ENCODE assay signal across 20 mouse cellular contexts in the genomic region with DNA sequence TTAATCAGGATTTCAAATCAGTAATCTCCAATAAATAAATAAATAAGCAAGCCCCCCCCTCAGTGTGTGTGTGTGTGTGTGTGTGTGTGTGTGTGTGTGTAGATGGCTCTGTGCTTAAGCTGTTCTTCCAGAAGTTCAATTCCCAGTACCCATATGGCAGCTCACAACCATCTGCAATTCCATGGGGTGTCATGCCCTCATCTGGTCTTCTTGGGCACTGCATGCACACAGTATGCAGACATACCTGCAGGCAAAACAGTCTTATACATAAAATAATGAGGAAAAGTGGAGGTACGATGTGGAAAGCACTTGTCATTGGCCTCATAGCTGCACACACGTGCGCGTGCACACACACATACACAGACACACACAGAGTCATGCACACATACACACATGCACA. TPM values are rescaled to one million over a fixed set of nuclear protein-coding genes. Genes with fewer than 3 reads are reported as not detected.
DNase-seq lines count a peak whose midpoint lies in the region; ATAC-seq and TF ChIP-seq lines count a peak whose summit lies in the region.
"Had no signal": no experiment of that assay in that cellular context is flagged by ENCODE, and none has a peak within 500 bp of the region (broad histone marks: within the 10 kb centered on the region; RNA-seq: fewer than 3 reads in every experiment).

No protein-coding gene starts in this region.

- no peak overlapping the region for H3K4me2 ChIP-seq in hindbrain, postnatal 0 days (ENCODE audit: low read depth, low read length)
- no peak overlapping the region for H3K4me2 ChIP-seq in hindbrain, embryonic 11.5 days (replicated peaks; ENCODE audit: low read depth, low read length)
- no peak overlapping the region for H3K4me2 ChIP-seq in CH12.LX (ENCODE audit: insufficient read depth, low read depth, poor library complexity, severe bottlenecking)
- H3K4me2 ChIP-seq in heart, embryonic 11.5 days = no peak overlapping the region
- H3K4me2 ChIP-seq: heart, embryonic 13.5 days; midbrain, embryonic 11.5 days; neural tube, embryonic 12.5 days had no signal

- TF ChIP-seq RAD21 in CH12.LX (IDR thresholded peaks at IDR 0.05; ENCODE audit: low read depth, low read length) = peak; percentile 56

- no peaks in the 10 kb centered on the region for H3K4me1 ChIP-seq in hindbrain, postnatal 0 days (ENCODE audit: insufficient read depth, low read length)
- no peaks in the 10 kb centered on the region for H3K4me1 ChIP-seq in hindbrain, embryonic 11.5 days (replicated peaks; ENCODE audit: control insufficient read depth, insufficient read depth, low read length)
- H3K4me1 ChIP-seq in lung, adult 2 months (ENCODE audit: control insufficient read depth, insufficient read depth, low read length) = no peaks in the 10 kb centered on the region
- H3K4me1 ChIP-seq in CH12.LX (ENCODE audit: control insufficient read depth in 1 of 2, insufficient read depth in 2 of 2) = peaks cover 0 to 3% of the 10 kb centered on the region in 2 experiments; a peak in 1 of 4 replicates
- no peaks in the 10 kb centered on the region for H3K4me1 ChIP-seq in heart, embryonic 11.5 days (ENCODE audit: control insufficient read depth, insufficient read depth, low read length)
- H3K4me1 ChIP-seq: neural tube, embryonic 12.5 days had no signal

- no peak for ATAC-seq in hindbrain, postnatal 0 days
- no peak for ATAC-seq in hindbrain, embryonic 11.5 days (ENCODE audit: low FRiP score)
- ATAC-seq in heart, embryonic 11.5 days (replicated peaks; ENCODE audit: insufficient number of reproducible peaks, low FRiP score, low TSS enrichment) = no peak
- ATAC-seq: forebrain, embryonic 14.5 days; hindbrain, embryonic 16.5 days had no signal

- H3K9me3 ChIP-seq in hindbrain, postnatal 0 days (ENCODE audit: low read length) = no peaks in the 10 kb centered on the region
- H3K9me3 ChIP-seq in hindbrain, embryonic 11.5 days (ENCODE audit: control insufficient read depth, low read length) = no peaks in the 10 kb centered on the region
- H3K9me3 ChIP-seq in CH12.LX (replicated peaks; ENCODE audit: low read length) = no peaks in the 10 kb centered on the region
- no peaks in the 10 kb centered on the region for H3K9me3 ChIP-seq in heart, embryonic 11.5 days (replicated peaks; ENCODE audit: control insufficient read depth, low read length)
- H3K9me3 ChIP-seq: heart, embryonic 13.5 days; neural tube, embryonic 12.5 days had no signal

- no peak for DNase-seq in hindbrain, postnatal 0 days (ENCODE audit: low spot score)
- no peak for DNase-seq in hindbrain, embryonic 11.5 days (ENCODE audit: low spot score)
- no peak for DNase-seq in lung, adult 2 months
- no peak for DNase-seq in lung, adult 18-20 months
- peak; percentile 9 for DNase-seq in CH12.LX (ENCODE audit: extremely low read depth)
- peak; percentile 26 for DNase-seq in ZHBTc4 (ENCODE audit: low read depth, low spot score)
- no peak for DNase-seq in cerebellum, postnatal 36 days
- DNase-seq: adrenal gland, adult 2 months; cerebellum, adult 9-10 months; heart, postnatal 36 days; kidney, adult 18-20 months; thymus, postnatal 25 days had no signal

- H3K27ac ChIP-seq in hindbrain, postnatal 0 days = no peak overlapping the region
- H3K27ac ChIP-seq in hindbrain, embryonic 11.5 days (ENCODE audit: low read depth, low read length) = no peak overlapping the region
- no peak overlapping the region for H3K27ac ChIP-seq in CH12.LX (ENCODE audit: insufficient read depth, low read depth)
- H3K27ac ChIP-seq in heart, embryonic 11.5 days (ENCODE audit: low read depth, low read length) = no peak overlapping the region
- H3K27ac ChIP-seq: heart, embryonic 13.5 days; left cerebral cortex, adult 2 months; neural tube, embryonic 12.5 days had no signal

- 99% methylated on average over 4 of the region's 4 CpGs for WGBS in hindbrain, postnatal 0 days
- WGBS in hindbrain, embryonic 11.5 days = 92% methylated on average over 4 of the region's 4 CpGs
- WGBS in lung, adult 2 months = 95% methylated on average over 4 of the region's 4 CpGs
- 90% methylated on average over 4 of the region's 4 CpGs for WGBS in heart, embryonic 11.5 days (ENCODE audit: insufficient replicate concordance)

- dilution Hi-C loops in CH12.LX (cut with MboI; ENCODE audit: extremely low pct_ligation_motif_present, extremely low pct_unique_long_range_greater_than_20kb, low sequenced_read_pairs) = no loop called here

- no peak for TF ChIP-seq POLR2A in lung, adult 2 months (IDR thresholded peaks at IDR 0.05; ENCODE audit: borderline replicate concordance, extremely low read depth, low read depth, low read length)
- TF ChIP-seq POLR2A in CH12.LX (IDR thresholded peaks at IDR 0.05; ENCODE audit: low read depth, low read length) = no peak

- H3K4me3 ChIP-seq in hindbrain, postnatal 0 days (ENCODE audit: low read length) = no peak overlapping the region
- H3K4me3 ChIP-seq in hindbrain, embryonic 11.5 days (ENCODE audit: low read depth, low read length) = no peak overlapping the region
- no peak overlapping the region for H3K4me3 ChIP-seq in lung, adult 2 months (replicated peaks; ENCODE audit: extremely low read depth, low read depth, low read length)
- H3K4me3 ChIP-seq in CH12.LX (replicated peaks in 1 of 3; ENCODE audit: low read depth in 2 of 3, low read length in 2 of 3, poor library complexity in 1 of 3) = no peak overlapping the region
- no peak overlapping the region for H3K4me3 ChIP-seq in heart, embryonic 11.5 days (ENCODE audit: low read depth, low read length)
- H3K4me3 ChIP-seq: erythroblast, embryonic 14.5 days; heart, embryonic 13.5 days; left cerebral cortex, adult 2 months; neural tube, embryonic 12.5 days had no signal

- H3K36me3 ChIP-seq in hindbrain, postnatal 0 days (ENCODE audit: insufficient read depth, low read length) = no peaks in the 10 kb centered on the region
- no peaks in the 10 kb centered on the region for H3K36me3 ChIP-seq in hindbrain, embryonic 11.5 days (ENCODE audit: control insufficient read depth, insufficient read depth, low read length)
- no peaks in the 10 kb centered on the region for H3K36me3 ChIP-seq in CH12.LX (replicated peaks in 1 of 2; ENCODE audit: control insufficient read depth in 1 of 2, insufficient read depth in 1 of 2, low read length in 1 of 2)
- no peaks in the 10 kb centered on the region for H3K36me3 ChIP-seq in heart, embryonic 11.5 days (ENCODE audit: control insufficient read depth, insufficient read depth, low read length)
- H3K36me3 ChIP-seq: heart, embryonic 13.5 days; neural tube, embryonic 12.5 days had no signal

- H3K79me2 ChIP-seq in CH12.LX (replicated peaks; ENCODE audit: control insufficient read depth, extremely low read depth, insufficient read depth, poor library complexity, severe bottlenecking) = no peaks in the 10 kb centered on the region

- H3K27me3 ChIP-seq in hindbrain, postnatal 0 days (ENCODE audit: insufficient read depth, low read length) = no peaks in the 10 kb centered on the region
- H3K27me3 ChIP-seq in hindbrain, embryonic 11.5 days (ENCODE audit: control insufficient read depth, insufficient read depth, low read length) = peaks cover 3% of the 10 kb centered on the region; the same call in 1 of the 2 replicates
- no peaks in the 10 kb centered on the region for H3K27me3 ChIP-seq in CH12.LX (replicated peaks)
- no peaks in the 10 kb centered on the region for H3K27me3 ChIP-seq in heart, embryonic 11.5 days (ENCODE audit: control insufficient read depth, insufficient read depth, low read length)
- H3K27me3 ChIP-seq: heart, embryonic 13.5 days; neural tube, embryonic 12.5 days had no signal

- TF ChIP-seq EP300 in CH12.LX (IDR thresholded peaks at IDR 0.05; ENCODE audit: low read length) = no peak

- in situ Hi-C loops in CH12.LX (cut with MboI; ENCODE audit: low pct_ligation_motif_present, low pct_unique_long_range_greater_than_20kb, low sequenced_read_pairs) = no loop called here

- peak; percentile 31; the same call in 1 of the 2 replicates for TF ChIP-seq CTCF in hindbrain, postnatal 0 days (IDR thresholded peaks at IDR 0.05; ENCODE audit: low read depth)
- 0 out of 2 replicates have a peak, but pooled peaks have one; percentile 7 for TF ChIP-seq CTCF in lung, adult 2 months (IDR thresholded peaks at IDR 0.05; ENCODE audit: insufficient read depth, low read length)
- peak; percentile 17 to 52; a peak in 2 of 4 replicates for TF ChIP-seq CTCF in CH12.LX (conservative IDR thresholded peaks at IDR 0.05 in 1 of 2, IDR thresholded peaks at IDR 0.05 in 1 of 2; ENCODE audit: low read depth in 2 of 2, low read length in 2 of 2)

- H3K9ac ChIP-seq in hindbrain, postnatal 0 days (replicated peaks; ENCODE audit: low read length) = no peak overlapping the region
- H3K9ac ChIP-seq in hindbrain, embryonic 11.5 days (ENCODE audit: low read depth, low read length) = no peak overlapping the region
- no peak overlapping the region for H3K9ac ChIP-seq in CH12.LX (ENCODE audit: insufficient read depth, low read depth)
- H3K9ac ChIP-seq in heart, embryonic 11.5 days (ENCODE audit: low read depth, low read length) = no peak overlapping the region
- H3K9ac ChIP-seq: heart, embryonic 13.5 days; neural tube, embryonic 12.5 days had no signal

TF ChIP-seq in CH12.LX, 34 proteins besides CTCF, POLR2A, EP300 and RAD21:
- TF ChIP-seq SMC3 (IDR thresholded peaks at IDR 0.05; ENCODE audit: low read depth, low read length) = peak; percentile 41
- no peak for TF ChIP-seq ZKSCAN1 (IDR thresholded peaks at IDR 0.05; ENCODE audit: borderline replicate concordance, low read depth, low read length)

RNA-seq across cellular contexts. Expression of a gene that starts 29.4 kb away (rescaled TPM):
- total RNA-seq in hindbrain, postnatal 0 days (2014; rRNA removed) = 15.3 and 17.7 TPM in 2 replicates
- polyA plus RNA-seq in hindbrain, postnatal 0 days (2015; fragmentation: Nextera tagmentation; extraction: Ambion mirVana) = 4.8 and 4.9 TPM in 2 replicates
- 3.0 and 5.1 TPM in 2 replicates for polyA plus RNA-seq in hindbrain, embryonic 11.5 days (2014; fragmentation: Nextera tagmentation; extraction: Ambion mirVana)
- polyA plus RNA-seq in lung, adult 2 months (2012; rRNA removed) = 27.2 and 28.1 TPM in 2 replicates
- 0.13 TPM in 1 of 2 replicates, not detected in the other for total RNA-seq in CH12.LX (2012; rRNA removed)
- total RNA-seq in CH12.LX (2014; rRNA removed) = not detected in 2 replicates
- not detected in 2 replicates for polyA plus RNA-seq in CH12.LX (2012; ENCODE audit: insufficient read length, low read depth)
- polyA plus RNA-seq in heart, embryonic 11.5 days (2014; fragmentation: Nextera tagmentation; extraction: Ambion mirVana) = 10.6 and 14.6 TPM in 2 replicates

Comparison
In these comparisons a context has a peak if more than half of its experiments do, and no peak if none do; other contexts are left out.
1. DNase-seq: peak in CH12.LX (single experiment) and ZHBTc4 (single experiment); none in hindbrain, postnatal 0 days (single experiment), hindbrain, embryonic 11.5 days (single experiment), lung, adult 2 months (single experiment), lung, adult 18-20 months (0 of 2) and cerebellum, postnatal 36 days (0 of 2).
2. Peak in every context shown above with its lines, with median percentiles within 50 percentile points of each other: CTCF ChIP-seq.